Mouse (Mus musculus) liver, embryonic 14.5 days (tissue): ENCODE measurements around the gene Hsdl2.

Source experiments
- CTCF ChIP-seq: IDR thresholded peaks from 2 replicates; pipeline ENCODE4 v1.5.1; 2016; ENCODE audit warnings: antibody characterized with exemption, low read depth, control low read depth
- EP300 ChIP-seq: IDR thresholded peaks from 2 replicates; pipeline ENCODE4 v1.6.1; 2016; ENCODE audit warnings: antibody characterized with exemption, low read depth

DNA sequence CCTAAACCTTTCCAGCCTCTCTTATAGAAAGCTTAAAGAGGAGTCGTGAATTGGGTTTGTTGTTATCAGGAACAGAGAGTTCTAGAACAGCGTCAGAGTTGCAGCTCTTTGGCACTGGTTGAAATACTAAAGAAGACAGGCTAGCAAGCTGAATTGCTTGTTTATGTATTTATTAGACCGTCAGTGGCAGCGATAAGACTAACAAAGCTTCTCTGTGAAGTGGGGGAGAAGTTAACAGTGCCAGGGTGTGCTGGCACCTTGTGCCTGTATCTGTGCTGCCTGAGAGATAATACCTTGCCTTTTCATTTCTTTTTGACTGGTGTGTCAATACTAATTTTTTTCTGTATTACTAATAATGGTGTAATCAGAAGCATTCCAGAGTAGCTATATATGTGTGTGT is 46.9 kb downstream of the Hsdl2 start:
- TF ChIP-seq CTCF (no peak), EP300 (no peak)
